Mouse (Mus musculus): ENCODE measurements around the gene Tango6. TPM values are rescaled to one million over a fixed set of nuclear protein-coding genes. Genes with fewer than 3 reads are reported as not detected.
"Not testable (repeated sequence)": the region's sequence is repeated elsewhere in the genome, so short reads cannot be mapped to it uniquely, and the experiment has no call there.

Gene Tango6
- polyA plus RNA-seq, 1 experiment from 2014 or later, result 10.5 TPM

- Histone ChIP-seq H3K4me2 (ENCODE audit: low read depth, low read length) (no peak overlapping the region), H3K27ac (ENCODE audit: low read length) (no peak overlapping the region), H3K9ac (ENCODE audit: low read length) (no peak overlapping the region), H3K36me3 (ENCODE audit: control insufficient read depth, insufficient read depth, low read length) (no peaks in the 10 kb centered on the region), H3K27me3 (ENCODE audit: control insufficient read depth, insufficient read depth, low read depth, low read length) (no peaks in the 10 kb centered on the region), H3K4me1 (replicated peaks; ENCODE audit: control insufficient read depth, insufficient read depth, low read length) (no peaks in the 10 kb centered on the region), H3K9me3 (ENCODE audit: control insufficient read depth, low read length) (no peaks in the 10 kb centered on the region), H3K4me3 (ENCODE audit: low read length) (no peak overlapping the region)
- 85% methylated on average over 8 of the region's 8 CpGs for WGBS
- no peak for ATAC-seq (ENCODE audit: low read depth)
Measured at GRCm38 (mm10) chr8:106774567-106775320, 91.9 kb downstream of the Tango6 start.

- H3K36me3 ChIP-seq (ENCODE audit: control insufficient read depth, insufficient read depth, low read length), result no peaks in the 10 kb centered on the region
- no peak for ATAC-seq (ENCODE audit: low read depth)
- 63% methylated on average over 4 of the region's 4 CpGs for WGBS
- H3K27ac ChIP-seq (ENCODE audit: low read length), result no peak overlapping the region
- no peaks in the 10 kb centered on the region for H3K4me1 ChIP-seq (replicated peaks; ENCODE audit: control insufficient read depth, insufficient read depth, low read length)
- no peak overlapping the region for H3K9ac ChIP-seq (ENCODE audit: low read length)
- H3K27me3 ChIP-seq (ENCODE audit: control insufficient read depth, insufficient read depth, low read depth, low read length), result no peaks in the 10 kb centered on the region
- no peak overlapping the region for H3K4me3 ChIP-seq (ENCODE audit: low read length)
- H3K9me3 ChIP-seq (ENCODE audit: control insufficient read depth, low read length), result no peaks in the 10 kb centered on the region
- H3K4me2 ChIP-seq (ENCODE audit: low read depth, low read length), result no peak overlapping the region
Measured at GRCm38 (mm10) chr8:106789623-106790022, 106.8 kb downstream of the Tango6 start.

GRCm38 (mm10) chr8:106794820-106795219 is 112.0 kb downstream of the Tango6 start:
- no peak for ATAC-seq (ENCODE audit: low read depth)
- Histone ChIP-seq H3K4me1 (replicated peaks; ENCODE audit: control insufficient read depth, insufficient read depth, low read length) (no peaks in the 10 kb centered on the region), H3K27me3 (ENCODE audit: control insufficient read depth, insufficient read depth, low read depth, low read length) (no peaks in the 10 kb centered on the region), H3K9me3 (ENCODE audit: control insufficient read depth, low read length) (no peaks in the 10 kb centered on the region), H3K27ac (ENCODE audit: low read length) (no peak overlapping the region), H3K4me3 (ENCODE audit: low read length) (no peak overlapping the region), H3K4me2 (ENCODE audit: low read depth, low read length) (no peak overlapping the region), H3K9ac (ENCODE audit: low read length) (no peak overlapping the region), H3K36me3 (ENCODE audit: control insufficient read depth, insufficient read depth, low read length) (no peaks in the 10 kb centered on the region)
- 85% methylated on average over 2 of the region's 2 CpGs for WGBS

- 48% methylated on average over 1 of the region's 1 CpGs for WGBS
- H3K4me3 ChIP-seq (ENCODE audit: low read length), result no peak overlapping the region
- no peak overlapping the region for H3K9ac ChIP-seq (ENCODE audit: low read length)
- H3K27ac ChIP-seq (ENCODE audit: low read length), result no peak overlapping the region
- no peak for ATAC-seq (ENCODE audit: low read depth)
- no peaks in the 10 kb centered on the region for H3K27me3 ChIP-seq (ENCODE audit: control insufficient read depth, insufficient read depth, low read depth, low read length)
- no peaks in the 10 kb centered on the region for H3K36me3 ChIP-seq (ENCODE audit: control insufficient read depth, insufficient read depth, low read length)
- no peak overlapping the region for H3K4me2 ChIP-seq (ENCODE audit: low read depth, low read length)
- no peaks in the 10 kb centered on the region for H3K4me1 ChIP-seq (replicated peaks; ENCODE audit: control insufficient read depth, insufficient read depth, low read length)
- H3K9me3 ChIP-seq (ENCODE audit: control insufficient read depth, low read length), result no peaks in the 10 kb centered on the region
Measured at GRCm38 (mm10) chr8:106799821-106800220, 117.0 kb downstream of the Tango6 start.

GRCm38 (mm10) chr8:106801261-106801660 is 118.4 kb downstream of the Tango6 start:
- no peaks in the 10 kb centered on the region for H3K27me3 ChIP-seq (ENCODE audit: control insufficient read depth, insufficient read depth, low read depth, low read length)
- H3K9ac ChIP-seq (ENCODE audit: low read length), result no peak overlapping the region
- H3K4me3 ChIP-seq (ENCODE audit: low read length), result no peak overlapping the region
- WGBS, result 90% methylated on average over 11 of the region's 11 CpGs
- ATAC-seq (ENCODE audit: low read depth), result no peak
- no peaks in the 10 kb centered on the region for H3K4me1 ChIP-seq (replicated peaks; ENCODE audit: control insufficient read depth, insufficient read depth, low read length)
- H3K36me3 ChIP-seq (ENCODE audit: control insufficient read depth, insufficient read depth, low read length), result no peaks in the 10 kb centered on the region
- no peak overlapping the region for H3K27ac ChIP-seq (ENCODE audit: low read length)
- peaks cover 3% of the 10 kb centered on the region; the same call in 1 of the 2 replicates for H3K9me3 ChIP-seq (ENCODE audit: control insufficient read depth, low read length)
- no peak overlapping the region for H3K4me2 ChIP-seq (ENCODE audit: low read depth, low read length)

- not testable (repeated sequence) for H3K9ac ChIP-seq (ENCODE audit: low read length); H3K9me3 ChIP-seq (ENCODE audit: control insufficient read depth, low read length); H3K4me2 ChIP-seq (ENCODE audit: low read depth, low read length); H3K27me3 ChIP-seq (ENCODE audit: control insufficient read depth, insufficient read depth, low read depth, low read length); H3K36me3 ChIP-seq (ENCODE audit: control insufficient read depth, insufficient read depth, low read length); H3K4me3 ChIP-seq (ENCODE audit: low read length); H3K27ac ChIP-seq (ENCODE audit: low read length); ATAC-seq (ENCODE audit: low read depth); H3K4me1 ChIP-seq (replicated peaks; ENCODE audit: control insufficient read depth, insufficient read depth, low read length)
- 73% methylated on average over 12 of the region's 12 CpGs for WGBS
Measured at GRCm38 (mm10) chr8:106802384-106803137, 119.7 kb downstream of the Tango6 start.

- Histone ChIP-seq H3K27me3 (ENCODE audit: control insufficient read depth, insufficient read depth, low read depth, low read length) (no peaks in the 10 kb centered on the region), H3K36me3 (ENCODE audit: control insufficient read depth, insufficient read depth, low read length) (no peaks in the 10 kb centered on the region), H3K4me1 (replicated peaks; ENCODE audit: control insufficient read depth, insufficient read depth, low read length) (no peaks in the 10 kb centered on the region), H3K9ac (ENCODE audit: low read length) (no peak overlapping the region), H3K4me2 (ENCODE audit: low read depth, low read length) (no peak overlapping the region), H3K27ac (ENCODE audit: low read length) (no peak overlapping the region), H3K9me3 (ENCODE audit: control insufficient read depth, low read length) (peaks cover 3% of the 10 kb centered on the region; the same call in 1 of the 2 replicates), H3K4me3 (ENCODE audit: low read length) (no peak overlapping the region)
- no peak for ATAC-seq (ENCODE audit: low read depth)
- WGBS, result 94% methylated on average over 3 of the region's 3 CpGs
Measured at GRCm38 (mm10) chr8:106805859-106806258, 123.0 kb downstream of the Tango6 start.

GRCm38 (mm10) chr8:106807461-106807860 is 124.6 kb downstream of the Tango6 start:
- Histone ChIP-seq H3K9ac (ENCODE audit: low read length) (no peak overlapping the region), H3K27me3 (ENCODE audit: control insufficient read depth, insufficient read depth, low read depth, low read length) (no peaks in the 10 kb centered on the region), H3K36me3 (ENCODE audit: control insufficient read depth, insufficient read depth, low read length) (no peaks in the 10 kb centered on the region), H3K4me1 (replicated peaks; ENCODE audit: control insufficient read depth, insufficient read depth, low read length) (no peaks in the 10 kb centered on the region), H3K9me3 (ENCODE audit: control insufficient read depth, low read length) (peaks cover 3% of the 10 kb centered on the region; the same call in 1 of the 2 replicates), H3K4me2 (ENCODE audit: low read depth, low read length) (no peak overlapping the region), H3K27ac (ENCODE audit: low read length) (no peak overlapping the region), H3K4me3 (ENCODE audit: low read length) (no peak overlapping the region)
- no peak for ATAC-seq (ENCODE audit: low read depth)
- WGBS, result 88% methylated on average over 4 of the region's 4 CpGs

GRCm38 (mm10) chr8:106809726-106810125 is 126.9 kb downstream of the Tango6 start:
- no peak for ATAC-seq (ENCODE audit: low read depth)
- Histone ChIP-seq H3K27ac (ENCODE audit: low read length) (no peak overlapping the region), H3K36me3 (ENCODE audit: control insufficient read depth, insufficient read depth, low read length) (no peaks in the 10 kb centered on the region), H3K4me3 (ENCODE audit: low read length) (no peak overlapping the region), H3K4me1 (replicated peaks; ENCODE audit: control insufficient read depth, insufficient read depth, low read length) (no peaks in the 10 kb centered on the region), H3K27me3 (ENCODE audit: control insufficient read depth, insufficient read depth, low read depth, low read length) (no peaks in the 10 kb centered on the region), H3K9ac (ENCODE audit: low read length) (no peak overlapping the region), H3K9me3 (ENCODE audit: control insufficient read depth, low read length) (peaks cover 3% of the 10 kb centered on the region; the same call in 1 of the 2 replicates), H3K4me2 (ENCODE audit: low read depth, low read length) (no peak overlapping the region)
- 35% methylated on average over 9 of the region's 9 CpGs for WGBS
